Mouse (Mus musculus): ENCODE measurements around the gene Pcsk4. TPM values are rescaled to one million over a fixed set of nuclear protein-coding genes. Genes with fewer than 3 reads are reported as not detected.

The Pcsk4 gene
- polyA plus RNA-seq, 1 experiment from 2014 or later = 4.9 TPM

GRCm38 (mm10) chr10:80293325-80293724, 36.0 kb downstream of the Pcsk4 start:
- H3K4me1 ChIP-seq (ENCODE audit: control insufficient read depth, insufficient read depth, low read length) = peaks cover 34% of the 10 kb centered on the region
- H3K36me3 ChIP-seq (ENCODE audit: control insufficient read depth, insufficient read depth, low read length) = peaks cover 10% of the 10 kb centered on the region
- no peaks in the 10 kb centered on the region for H3K9me3 ChIP-seq (ENCODE audit: control insufficient read depth, low read length)
- H3K27me3 ChIP-seq (ENCODE audit: control insufficient read depth, insufficient read depth, low read length) = no peaks in the 10 kb centered on the region; the same call in 1 of the 2 replicates
- peak overlapping the region; percentile 80 for H3K4me3 ChIP-seq (ENCODE audit: low read depth, low read length)
- H3K4me2 ChIP-seq (ENCODE audit: low read depth, low read length) = peak overlapping the region; percentile 96
- no peak for ATAC-seq (ENCODE audit: low read depth)
- H3K9ac ChIP-seq (replicated peaks; ENCODE audit: low read depth, low read length) = peak overlapping the region; percentile 98
- 27% methylated on average over 14 of the region's 14 CpGs for WGBS
- no peak overlapping the region for H3K27ac ChIP-seq (ENCODE audit: low read depth, low read length)

- Histone ChIP-seq H3K4me1 (ENCODE audit: control insufficient read depth, insufficient read depth, low read length) (peaks cover 26% of the 10 kb centered on the region), H3K27ac (ENCODE audit: low read depth, low read length) (peak within 1 kb of the TSS; percentile 95), H3K4me3 (ENCODE audit: low read depth, low read length) (peak within 1 kb of the TSS; percentile 80), H3K9me3 (ENCODE audit: control insufficient read depth, low read length) (no peaks in the 10 kb centered on the region), H3K27me3 (ENCODE audit: control insufficient read depth, insufficient read depth, low read length) (no peaks in the 10 kb centered on the region; the same call in 1 of the 2 replicates), H3K36me3 (ENCODE audit: control insufficient read depth, insufficient read depth, low read length) (peaks cover 17% of the 10 kb centered on the region), H3K4me2 (ENCODE audit: low read depth, low read length) (peak within 1 kb of the TSS; percentile 96), H3K9ac (replicated peaks; ENCODE audit: low read depth, low read length) (peak within 1 kb of the TSS; percentile 98)
- peak; percentile 74 for ATAC-seq (ENCODE audit: low read depth)
- under 1% methylated on average over 71 of the region's 72 CpGs for WGBS
Observed at GRCm38 (mm10) chr10:80292251-80293146, 36.8 kb downstream of the Pcsk4 start, which contains the start of gene Rps15. Gene Rps15 (plus strand): TSS chr10:80292453.

- Histone ChIP-seq H3K27me3 (ENCODE audit: control insufficient read depth, insufficient read depth, low read length) (no peaks in the 10 kb centered on the region; the same call in 1 of the 2 replicates), H3K36me3 (ENCODE audit: control insufficient read depth, insufficient read depth, low read length) (peaks cover 37% of the 10 kb centered on the region), H3K4me1 (ENCODE audit: control insufficient read depth, insufficient read depth, low read length) (peaks cover 6% of the 10 kb centered on the region), H3K4me2 (ENCODE audit: low read depth, low read length) (no peak overlapping the region), H3K4me3 (ENCODE audit: low read depth, low read length) (no peak overlapping the region), H3K9me3 (ENCODE audit: control insufficient read depth, low read length) (no peaks in the 10 kb centered on the region), H3K27ac (ENCODE audit: low read depth, low read length) (no peak overlapping the region), H3K9ac (replicated peaks; ENCODE audit: low read depth, low read length) (no peak overlapping the region)
- no peak for ATAC-seq (ENCODE audit: low read depth)
- 67% methylated on average over 8 of the region's 8 CpGs for WGBS
Observed at GRCm38 (mm10) chr10:80288657-80289056, 40.6 kb downstream of the Pcsk4 start.

- Histone ChIP-seq H3K9ac (replicated peaks; ENCODE audit: low read depth, low read length) (no peak overlapping the region), H3K4me3 (ENCODE audit: low read depth, low read length) (no peak overlapping the region), H3K4me1 (ENCODE audit: control insufficient read depth, insufficient read depth, low read length) (peaks cover 1% of the 10 kb centered on the region), H3K27me3 (ENCODE audit: control insufficient read depth, insufficient read depth, low read length) (no peaks in the 10 kb centered on the region; the same call in 1 of the 2 replicates), H3K27ac (ENCODE audit: low read depth, low read length) (no peak overlapping the region), H3K9me3 (ENCODE audit: control insufficient read depth, low read length) (no peaks in the 10 kb centered on the region), H3K4me2 (ENCODE audit: low read depth, low read length) (no peak overlapping the region), H3K36me3 (ENCODE audit: control insufficient read depth, insufficient read depth, low read length) (peaks cover 43% of the 10 kb centered on the region)
- no peak for ATAC-seq (ENCODE audit: low read depth)
- WGBS = 95% methylated on average over 12 of the region's 12 CpGs
Observed at GRCm38 (mm10) chr10:80288097-80288496, 41.2 kb downstream of the Pcsk4 start.

GRCm38 (mm10) chr10:80285222-80286070, 43.9 kb downstream of the Pcsk4 start:
- no peak overlapping the region for H3K4me3 ChIP-seq (ENCODE audit: low read depth, low read length)
- no peaks in the 10 kb centered on the region for H3K9me3 ChIP-seq (ENCODE audit: control insufficient read depth, low read length)
- no peak overlapping the region for H3K27ac ChIP-seq (ENCODE audit: low read depth, low read length)
- H3K9ac ChIP-seq (replicated peaks; ENCODE audit: low read depth, low read length) = no peak overlapping the region; the same call in 1 of the 2 replicates
- H3K4me1 ChIP-seq (ENCODE audit: control insufficient read depth, insufficient read depth, low read length) = no peaks in the 10 kb centered on the region
- H3K27me3 ChIP-seq (ENCODE audit: control insufficient read depth, insufficient read depth, low read length) = no peaks in the 10 kb centered on the region
- 69% methylated on average over 15 of the region's 15 CpGs for WGBS
- ATAC-seq (ENCODE audit: low read depth) = no peak
- H3K36me3 ChIP-seq (ENCODE audit: control insufficient read depth, insufficient read depth, low read length) = peaks cover 66% of the 10 kb centered on the region
- no peak overlapping the region for H3K4me2 ChIP-seq (ENCODE audit: low read depth, low read length)

GRCm38 (mm10) chr10:80282481-80283441, 46.5 kb downstream of the Pcsk4 start:
- ATAC-seq (ENCODE audit: low read depth) = no peak
- no peaks in the 10 kb centered on the region for H3K9me3 ChIP-seq (ENCODE audit: control insufficient read depth, low read length)
- H3K4me1 ChIP-seq (ENCODE audit: control insufficient read depth, insufficient read depth, low read length) = no peaks in the 10 kb centered on the region
- no peaks in the 10 kb centered on the region for H3K27me3 ChIP-seq (ENCODE audit: control insufficient read depth, insufficient read depth, low read length)
- H3K27ac ChIP-seq (ENCODE audit: low read depth, low read length) = no peak overlapping the region
- H3K36me3 ChIP-seq (ENCODE audit: control insufficient read depth, insufficient read depth, low read length) = peaks cover 86% of the 10 kb centered on the region
- no peak overlapping the region for H3K4me3 ChIP-seq (ENCODE audit: low read depth, low read length)
- WGBS = 89% methylated on average over 20 of the region's 20 CpGs
- no peak overlapping the region for H3K4me2 ChIP-seq (ENCODE audit: low read depth, low read length)
- no peak overlapping the region for H3K9ac ChIP-seq (replicated peaks; ENCODE audit: low read depth, low read length)

GRCm38 (mm10) chr10:80281921-80282371, 47.4 kb downstream of the Pcsk4 start:
- peak; percentile 28; the same call in 1 of the 2 replicates for ATAC-seq (ENCODE audit: low read depth)
- 55% methylated on average over 8 of the region's 8 CpGs for WGBS
- no peak overlapping the region; the same call in 1 of the 2 replicates for H3K9ac ChIP-seq (replicated peaks; ENCODE audit: low read depth, low read length)

GRCm38 (mm10) chr10:80281304-80281703, 48.0 kb downstream of the Pcsk4 start:
- H3K36me3 ChIP-seq (ENCODE audit: control insufficient read depth, insufficient read depth, low read length) = peaks cover 88% of the 10 kb centered on the region
- WGBS = 94% methylated on average over 7 of the region's 7 CpGs
- no peaks in the 10 kb centered on the region for H3K4me1 ChIP-seq (ENCODE audit: control insufficient read depth, insufficient read depth, low read length)
- no peaks in the 10 kb centered on the region for H3K27me3 ChIP-seq (ENCODE audit: control insufficient read depth, insufficient read depth, low read length)
- H3K4me3 ChIP-seq (ENCODE audit: low read depth, low read length) = no peak overlapping the region
- H3K4me2 ChIP-seq (ENCODE audit: low read depth, low read length) = no peak overlapping the region
- H3K9me3 ChIP-seq (ENCODE audit: control insufficient read depth, low read length) = no peaks in the 10 kb centered on the region
- no peak overlapping the region for H3K27ac ChIP-seq (ENCODE audit: low read depth, low read length)
- no peak overlapping the region; the same call in 1 of the 2 replicates for H3K9ac ChIP-seq (replicated peaks; ENCODE audit: low read depth, low read length)
- 0 out of 2 replicates have a peak, but pooled peaks have one; percentile 14 for ATAC-seq (ENCODE audit: low read depth)

More at GRCm38 (mm10) chr10:80281921-80282371, 47.4 kb downstream of the Pcsk4 start:
- no peaks in the 10 kb centered on the region for H3K27me3 ChIP-seq (ENCODE audit: control insufficient read depth, insufficient read depth, low read length)
- no peak overlapping the region for H3K4me3 ChIP-seq (ENCODE audit: low read depth, low read length)
- peaks cover 88% of the 10 kb centered on the region for H3K36me3 ChIP-seq (ENCODE audit: control insufficient read depth, insufficient read depth, low read length)
- no peaks in the 10 kb centered on the region for H3K9me3 ChIP-seq (ENCODE audit: control insufficient read depth, low read length)
- H3K4me2 ChIP-seq (ENCODE audit: low read depth, low read length) = no peak overlapping the region
- H3K4me1 ChIP-seq (ENCODE audit: control insufficient read depth, insufficient read depth, low read length) = no peaks in the 10 kb centered on the region
- H3K27ac ChIP-seq (ENCODE audit: low read depth, low read length) = no peak overlapping the region
